Mouse (Mus musculus): ENCODE data around the gene Tns3. TPM values are rescaled to one million over a fixed set of nuclear protein-coding genes. Genes with fewer than 3 reads are reported as not detected.

Gene Tns3
- polyA plus RNA-seq, 1 experiment from 2014 or later = 45.3 TPM

GRCm38 (mm10) chr11:8604789-8605569, 59.4 kb downstream of the Tns3 start:
- Histone ChIP-seq H3K4me1 (peaks cover 36% of the 10 kb centered on the region), H3K4me3 (no peak overlapping the region), H3K9me3 (no peaks in the 10 kb centered on the region; the same call in 1 of the 2 replicates), H3K27me3 (no peaks in the 10 kb centered on the region), H3K36me3 (peaks cover 82% of the 10 kb centered on the region), H3K9ac (no peak overlapping the region), H3K27ac (no peak overlapping the region), H3K4me2 (replicated peaks) (no peak overlapping the region)
- 90% methylated on average over 10 of the region's 10 CpGs for WGBS
- ATAC-seq (ENCODE audit: low FRiP score, low read depth) = no peak

- peaks cover 26% of the 10 kb centered on the region for H3K4me1 ChIP-seq
- no peak overlapping the region for H3K4me2 ChIP-seq (replicated peaks)
- H3K9ac ChIP-seq = no peak overlapping the region
- H3K27me3 ChIP-seq = no peaks in the 10 kb centered on the region
- WGBS = 89% methylated on average over 1 of the region's 1 CpGs
- H3K4me3 ChIP-seq = no peak overlapping the region
- H3K9me3 ChIP-seq = no peaks in the 10 kb centered on the region; the same call in 1 of the 2 replicates
- no peak overlapping the region for H3K27ac ChIP-seq
- no peak for ATAC-seq (ENCODE audit: low FRiP score, low read depth)
- peaks cover 81% of the 10 kb centered on the region for H3K36me3 ChIP-seq
These were observed 61.7 kb downstream of the Tns3 start for GRCm38 (mm10) chr11:8602606-8603005.

DNA sequence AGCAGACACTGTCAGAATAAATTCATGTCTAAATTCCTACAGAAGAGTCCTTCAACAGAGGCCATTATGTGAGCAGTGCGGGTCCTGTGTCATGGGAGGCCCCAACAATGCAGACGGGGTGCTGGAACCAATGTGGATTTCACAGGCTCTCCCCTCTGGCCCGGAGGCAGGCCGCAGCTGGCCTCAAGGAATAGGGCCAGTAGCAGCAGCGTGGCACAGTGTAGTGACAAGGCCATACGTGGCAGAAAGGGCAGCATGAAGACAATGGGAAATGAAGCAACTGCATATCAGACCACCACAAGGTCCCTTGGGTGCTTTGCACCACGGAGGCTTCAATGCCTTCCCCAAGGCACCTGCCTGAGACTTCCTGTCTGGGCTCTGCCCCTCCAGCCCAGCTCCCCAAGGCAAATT, 62.9 kb downstream of the Tns3 start:
- ATAC-seq (ENCODE audit: low FRiP score, low read depth) = no peak
- Histone ChIP-seq H3K36me3 (peaks cover 82% of the 10 kb centered on the region), H3K27me3 (no peaks in the 10 kb centered on the region), H3K27ac (peak overlapping the region; percentile 61; the same call in 1 of the 2 replicates), H3K9me3 (no peaks in the 10 kb centered on the region), H3K9ac (no peak overlapping the region), H3K4me2 (replicated peaks) (no peak overlapping the region), H3K4me1 (peaks cover 29% of the 10 kb centered on the region), H3K4me3 (no peak overlapping the region)
- WGBS = 74% methylated on average over 7 of the region's 7 CpGs

- ATAC-seq (ENCODE audit: low FRiP score, low read depth) = no peak
- peaks cover 23% of the 10 kb centered on the region for H3K4me1 ChIP-seq
- H3K9ac ChIP-seq = no peak overlapping the region
- WGBS = 80% methylated on average over 5 of the region's 5 CpGs
- H3K27ac ChIP-seq = no peak overlapping the region
- no peak overlapping the region for H3K4me3 ChIP-seq
- no peaks in the 10 kb centered on the region for H3K9me3 ChIP-seq
- no peaks in the 10 kb centered on the region for H3K27me3 ChIP-seq
- no peak overlapping the region for H3K4me2 ChIP-seq (replicated peaks)
- peaks cover 84% of the 10 kb centered on the region for H3K36me3 ChIP-seq
These were observed 68.7 kb downstream of the Tns3 start for GRCm38 (mm10) chr11:8595642-8596041.

GRCm38 (mm10) chr11:8593172-8593571, 71.2 kb downstream of the Tns3 start:
- H3K4me2 ChIP-seq (replicated peaks) = no peak overlapping the region
- H3K4me3 ChIP-seq = no peak overlapping the region
- H3K9me3 ChIP-seq = no peaks in the 10 kb centered on the region
- H3K36me3 ChIP-seq = peaks cover 87% of the 10 kb centered on the region
- no peaks in the 10 kb centered on the region for H3K27me3 ChIP-seq
- no peak overlapping the region for H3K27ac ChIP-seq
- H3K9ac ChIP-seq = no peak overlapping the region
- WGBS = 91% methylated on average over 3 of the region's 3 CpGs
- no peak for ATAC-seq (ENCODE audit: low FRiP score, low read depth)
- H3K4me1 ChIP-seq = peaks cover 31% of the 10 kb centered on the region

DNA sequence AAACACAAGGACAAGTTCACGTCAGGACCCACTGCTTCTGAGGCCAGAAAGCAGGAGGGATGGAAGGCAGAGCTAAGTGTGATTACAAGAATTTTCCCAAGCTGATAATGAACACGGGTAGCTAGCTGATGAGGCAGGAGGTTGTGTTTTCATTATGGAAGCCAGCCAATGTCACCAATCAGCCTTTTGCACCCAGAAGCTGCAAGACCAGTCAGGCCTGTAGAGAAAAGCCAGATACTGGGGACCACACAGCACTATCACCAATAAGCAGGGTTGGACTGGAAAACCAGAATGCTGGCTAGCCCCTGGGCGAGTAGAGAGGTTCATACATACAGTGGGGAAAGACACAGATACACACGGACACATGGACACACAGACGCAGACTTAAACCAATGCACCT, 73.1 kb downstream of the Tns3 start:
- Histone ChIP-seq H3K9ac (no peak overlapping the region), H3K4me1 (peaks cover 41% of the 10 kb centered on the region), H3K27ac (no peak overlapping the region), H3K9me3 (no peaks in the 10 kb centered on the region), H3K4me2 (replicated peaks) (no peak overlapping the region), H3K27me3 (no peaks in the 10 kb centered on the region), H3K4me3 (no peak overlapping the region), H3K36me3 (peaks cover 86% of the 10 kb centered on the region)
- ATAC-seq (ENCODE audit: low FRiP score, low read depth) = no peak
- WGBS = 79% methylated on average over 5 of the region's 5 CpGs

DNA sequence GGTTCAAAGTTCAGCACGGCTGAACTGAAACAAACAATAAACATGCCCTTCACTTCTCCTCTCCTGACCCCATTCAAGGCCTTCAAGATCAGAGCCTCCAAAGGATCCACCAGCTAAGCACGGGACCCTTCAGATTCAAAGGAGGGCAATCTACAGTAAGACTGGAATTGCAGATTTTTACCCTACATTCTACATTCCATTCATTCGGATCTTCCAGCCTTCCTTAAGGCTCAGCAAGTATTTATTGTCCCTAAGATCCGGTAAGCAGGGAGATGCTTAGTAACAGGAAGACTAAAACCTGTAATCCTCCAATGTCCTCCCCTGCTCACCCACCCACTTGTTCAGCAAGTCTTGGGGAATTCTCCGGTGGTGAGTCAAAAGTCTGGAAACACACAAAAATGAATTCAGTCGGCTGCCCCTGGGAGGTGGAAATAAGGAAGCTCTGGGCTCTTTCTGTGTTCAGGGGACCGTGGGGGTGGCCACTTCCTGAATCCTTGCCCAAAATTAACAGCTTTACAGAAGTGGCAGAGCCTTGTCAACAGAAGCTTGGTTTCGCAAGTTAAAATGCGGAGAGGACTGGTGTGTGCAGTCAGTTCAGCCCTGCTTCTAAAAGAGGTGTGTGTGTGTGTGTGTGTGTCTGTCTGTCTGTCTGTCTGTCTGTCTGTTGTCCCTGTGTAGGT, 75.0 kb downstream of the Tns3 start:
- no peak overlapping the region for H3K4me3 ChIP-seq
- H3K4me2 ChIP-seq (replicated peaks) = no peak overlapping the region
- 66% methylated on average over 9 of the region's 9 CpGs for WGBS
- peak overlapping the region; percentile 15; the same call in 1 of the 2 replicates for H3K27ac ChIP-seq
- H3K9me3 ChIP-seq = no peaks in the 10 kb centered on the region
- H3K9ac ChIP-seq = no peak overlapping the region
- no peaks in the 10 kb centered on the region for H3K27me3 ChIP-seq
- H3K36me3 ChIP-seq = peaks cover 79% of the 10 kb centered on the region
- no peak for ATAC-seq (ENCODE audit: low FRiP score, low read depth)
- H3K4me1 ChIP-seq = peaks cover 55% of the 10 kb centered on the region

GRCm38 (mm10) chr11:8587941-8588340, 76.4 kb downstream of the Tns3 start:
- Histone ChIP-seq H3K9me3 (no peaks in the 10 kb centered on the region), H3K9ac (no peak overlapping the region), H3K4me2 (replicated peaks) (no peak overlapping the region), H3K4me1 (peaks cover 70% of the 10 kb centered on the region), H3K27me3 (no peaks in the 10 kb centered on the region), H3K36me3 (peaks cover 74% of the 10 kb centered on the region), H3K4me3 (no peak overlapping the region), H3K27ac (no peak overlapping the region)
- no peak for ATAC-seq (ENCODE audit: low FRiP score, low read depth)
- 92% methylated on average over 3 of the region's 3 CpGs for WGBS

DNA sequence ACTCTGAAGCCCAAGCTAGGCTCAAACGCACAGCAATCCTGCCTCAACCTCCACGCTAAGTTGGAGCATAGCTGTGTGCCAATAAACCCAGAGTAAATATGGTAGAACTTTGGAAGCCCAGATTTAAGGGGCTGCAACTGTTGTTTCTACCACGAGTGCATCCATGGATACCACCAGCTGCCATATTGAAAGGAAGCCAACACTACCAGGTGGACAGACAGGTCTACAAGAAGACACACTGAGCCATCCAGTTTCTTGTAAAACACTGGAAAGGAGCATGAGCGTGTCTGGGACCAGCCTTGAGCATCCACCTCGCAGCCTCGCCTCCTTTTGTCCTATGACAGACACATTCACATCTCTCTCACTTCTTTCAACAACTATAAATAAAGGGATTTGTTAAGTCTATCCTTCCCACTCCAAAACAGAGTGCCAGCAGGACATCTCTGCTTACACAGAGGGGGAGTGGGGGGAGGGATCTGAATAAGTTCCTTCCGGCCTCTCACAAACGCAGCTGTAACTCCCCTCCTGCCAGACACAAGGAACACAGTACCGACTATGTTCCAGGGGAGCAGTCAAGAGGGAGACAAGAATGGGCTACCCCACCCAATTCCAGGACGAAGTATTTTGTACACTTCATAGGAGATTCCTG, 77.2 kb downstream of the Tns3 start:
- no peak for ATAC-seq (ENCODE audit: low FRiP score, low read depth)
- Histone ChIP-seq H3K36me3 (peaks cover 72% of the 10 kb centered on the region), H3K4me1 (peaks cover 74% of the 10 kb centered on the region), H3K4me2 (replicated peaks) (no peak overlapping the region), H3K9ac (no peak overlapping the region), H3K27me3 (no peaks in the 10 kb centered on the region), H3K27ac (no peak overlapping the region), H3K4me3 (no peak overlapping the region), H3K9me3 (no peaks in the 10 kb centered on the region)
- 68% methylated on average over 10 of the region's 10 CpGs for WGBS

DNA sequence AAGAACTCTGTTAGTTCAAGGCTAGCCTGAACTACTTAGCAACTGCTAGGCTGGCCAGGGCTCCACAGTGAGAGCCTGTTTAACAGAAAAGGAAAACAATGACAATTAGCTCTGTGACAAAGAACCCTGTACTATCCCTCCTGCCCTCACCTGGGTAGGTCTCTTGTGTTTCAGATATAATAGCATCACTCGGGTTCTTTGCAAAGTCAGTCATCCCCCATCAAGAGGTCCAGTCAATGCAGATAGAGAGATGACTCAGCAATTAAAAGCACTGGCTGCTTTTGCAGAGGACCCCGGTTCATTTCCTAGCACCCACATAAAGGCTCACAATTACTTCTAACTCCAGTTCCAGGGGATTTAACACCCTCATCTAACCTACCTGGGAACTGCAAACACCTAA, 78.0 kb downstream of the Tns3 start:
- H3K9me3 ChIP-seq = no peaks in the 10 kb centered on the region
- 70% methylated on average over 2 of the region's 2 CpGs for WGBS
- peaks cover 67% of the 10 kb centered on the region for H3K4me1 ChIP-seq
- H3K36me3 ChIP-seq = peaks cover 73% of the 10 kb centered on the region
- no peak overlapping the region for H3K9ac ChIP-seq
- no peak for ATAC-seq (ENCODE audit: low FRiP score, low read depth)
- H3K4me3 ChIP-seq = no peak overlapping the region
- no peak overlapping the region for H3K27ac ChIP-seq
- H3K4me2 ChIP-seq (replicated peaks) = no peak overlapping the region
- H3K27me3 ChIP-seq = no peaks in the 10 kb centered on the region

GRCm38 (mm10) chr11:8585686-8586085, 78.6 kb downstream of the Tns3 start:
- Histone ChIP-seq H3K4me3 (no peak overlapping the region), H3K36me3 (peaks cover 69% of the 10 kb centered on the region), H3K4me2 (replicated peaks) (no peak overlapping the region), H3K9me3 (no peaks in the 10 kb centered on the region), H3K9ac (no peak overlapping the region), H3K27me3 (no peaks in the 10 kb centered on the region), H3K27ac (no peak overlapping the region; the same call in 1 of the 2 replicates), H3K4me1 (peaks cover 62% of the 10 kb centered on the region)
- 82% methylated on average over 3 of the region's 3 CpGs for WGBS
- ATAC-seq (ENCODE audit: low FRiP score, low read depth) = no peak

DNA sequence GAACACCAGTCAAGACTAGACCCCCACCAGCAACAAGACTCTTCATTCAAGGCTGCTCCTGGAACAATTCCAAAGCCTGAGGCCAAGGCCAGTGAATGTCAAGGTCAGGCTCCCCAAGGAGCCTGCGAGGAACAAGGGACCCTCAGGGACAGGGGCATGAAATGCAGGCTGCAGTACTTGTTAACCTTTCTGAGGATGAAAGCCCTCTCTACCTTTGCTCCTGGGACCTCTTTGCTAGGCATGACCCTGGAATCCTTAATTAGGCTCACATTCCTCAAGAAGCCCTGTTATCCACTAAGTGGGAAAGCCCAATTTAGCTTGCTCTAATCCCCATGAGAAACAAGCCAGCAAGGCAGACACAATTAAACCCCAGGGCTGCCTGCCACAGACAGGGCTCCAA, 79.4 kb downstream of the Tns3 start:
- H3K4me1 ChIP-seq = peaks cover 63% of the 10 kb centered on the region
- 23% methylated on average over 1 of the region's 1 CpGs for WGBS
- no peak overlapping the region for H3K9ac ChIP-seq
- H3K36me3 ChIP-seq = peaks cover 62% of the 10 kb centered on the region
- H3K4me3 ChIP-seq = no peak overlapping the region
- H3K9me3 ChIP-seq = no peaks in the 10 kb centered on the region
- no peak overlapping the region for H3K4me2 ChIP-seq (replicated peaks)
- H3K27ac ChIP-seq = peak overlapping the region; percentile 34; the same call in 1 of the 2 replicates
- no peaks in the 10 kb centered on the region for H3K27me3 ChIP-seq
- ATAC-seq (ENCODE audit: low FRiP score, low read depth) = no peak
